Comparison of ENCODE assay signal across 13 mouse cellular contexts in the genomic region with DNA sequence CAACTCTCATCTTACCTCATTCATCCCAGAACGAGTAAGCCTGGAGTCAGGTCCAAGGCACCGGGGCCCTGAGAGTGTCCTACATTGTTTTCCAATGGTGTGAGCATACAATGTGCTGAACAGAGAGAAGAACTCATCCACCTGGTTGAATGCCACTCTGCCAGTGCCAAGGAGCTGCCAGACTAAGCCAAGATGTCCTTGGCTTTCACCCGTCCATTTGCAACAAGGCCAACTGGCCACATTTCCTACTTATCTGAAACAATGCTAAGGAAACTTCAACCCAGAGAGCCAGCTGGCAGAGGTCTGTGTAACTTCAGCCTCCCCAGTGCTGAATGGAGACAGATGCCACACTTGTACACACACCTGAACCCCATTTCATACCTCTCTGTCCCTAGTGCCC.
DNase-seq lines count a peak whose midpoint lies in the region; ATAC-seq lines count a peak whose summit lies in the region.
"Had no signal": no experiment of that assay in that cellular context is flagged by ENCODE, and none has a peak within 500 bp of the region (broad histone marks: within the 10 kb centered on the region; RNA-seq: fewer than 3 reads in every experiment).

No protein-coding gene starts in this region.

- no peak overlapping the region for H3K4me2 ChIP-seq in intestine, embryonic 16.5 days (ENCODE audit: low read depth, low read length)
- H3K4me2 ChIP-seq: lung, embryonic 14.5 days had no signal

- WGBS in intestine, embryonic 16.5 days, result 84% methylated on average over 3 of the region's 3 CpGs

- no peak for ATAC-seq in intestine, embryonic 16.5 days
- ATAC-seq: intestine, postnatal 0 days had no signal

- no peaks in the 10 kb centered on the region for H3K9me3 ChIP-seq in intestine, embryonic 16.5 days (ENCODE audit: control insufficient read depth, low read length)

- no peaks in the 10 kb centered on the region for H3K27me3 ChIP-seq in intestine, embryonic 16.5 days (replicated peaks; ENCODE audit: control insufficient read depth, insufficient read depth, low read length)

- no peak overlapping the region for H3K27ac ChIP-seq in intestine, embryonic 16.5 days (ENCODE audit: low read length)

- H3K4me3 ChIP-seq in intestine, embryonic 16.5 days (ENCODE audit: low read length), result no peak overlapping the region

- no peak overlapping the region for H3K9ac ChIP-seq in intestine, embryonic 16.5 days (ENCODE audit: low read depth, low read length)
- H3K9ac ChIP-seq: lung, embryonic 14.5 days had no signal

- intact Hi-C loops in left cerebral cortex, postnatal 4 days (cut with DNase I), result no loop called here
- intact Hi-C loops in left cerebral cortex, postnatal 14 days (cut with DNase I), result no loop called here

- no peaks in the 10 kb centered on the region for H3K36me3 ChIP-seq in intestine, embryonic 16.5 days (ENCODE audit: control insufficient read depth, insufficient read depth, low read length)

- H3K4me1 ChIP-seq in intestine, embryonic 16.5 days (ENCODE audit: control insufficient read depth, insufficient read depth, low read length), result no peaks in the 10 kb centered on the region

- DNase-seq in adrenal gland, adult (ENCODE audit: inconsistent age in 2 of 2, low spot score in 1 of 2), result peak; percentile 16 to 67
- no peak for DNase-seq in adrenal gland, postnatal 4 days (ENCODE audit: low spot score in 2 of 2)
- peak; percentile 8 for DNase-seq in left cerebral cortex, postnatal 4 days
- DNase-seq in left cerebral cortex, postnatal 14 days (ENCODE audit: low spot score in 2 of 2), result no peak
- peak; percentile 60 for DNase-seq in cerebellum, adult 9-11 months
- DNase-seq in ovary, postnatal 14 days (ENCODE audit: low spot score), result peak; percentile 3
- DNase-seq in natural killer cell, adult 2 months (ENCODE audit: low spot score in 2 of 2), result no peak
- DNase-seq: kidney, postnatal 25 days; layer of hippocampus, postnatal 36 days; lung, embryonic 14.5 days; right cerebral cortex, postnatal 4 days had no signal

Comparison
In these comparisons a context has a peak if more than half of its experiments do, and no peak if none do; other contexts are left out.
1. DNase-seq: peak in adrenal gland, adult (2 of 2), left cerebral cortex, postnatal 4 days (single experiment), cerebellum, adult 9-11 months (single experiment) and ovary, postnatal 14 days (single experiment); none in adrenal gland, postnatal 4 days (0 of 2), left cerebral cortex, postnatal 14 days (0 of 2) and natural killer cell, adult 2 months (0 of 2).